Mouse (Mus musculus): ENCODE results near the gene P2rx5.

DNA sequence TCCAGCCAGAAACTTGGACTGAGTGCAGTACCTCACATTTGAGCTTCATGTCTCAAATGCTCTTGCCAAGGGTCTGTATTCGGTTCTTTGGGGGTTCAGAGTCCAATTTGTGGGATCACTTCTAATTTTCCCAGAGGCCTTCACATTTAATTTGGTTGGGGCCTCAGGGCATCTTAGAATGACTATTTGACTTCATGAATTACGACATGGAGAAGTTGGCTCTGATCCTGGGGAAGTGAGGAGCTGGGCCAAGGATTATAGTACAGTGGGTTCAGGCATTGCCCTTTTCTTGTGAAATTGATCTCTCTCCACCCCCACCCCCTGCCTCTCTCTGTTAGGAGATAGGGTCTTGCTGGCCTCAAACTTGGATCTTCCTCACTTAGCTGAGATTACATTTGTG lies 40.8 kb downstream of the P2rx5 start:
- TF ChIP-seq CTCF (conservative IDR thresholded peaks at IDR 0.05 in 1 of 2, IDR thresholded peaks at IDR 0.05 in 1 of 2; ENCODE audit: low read depth in 2 of 2, low read length in 2 of 2) (no peak), POLR2A (IDR thresholded peaks at IDR 0.05; ENCODE audit: low read depth, low read length) (no peak), KAT2A (IDR thresholded peaks at IDR 0.05; ENCODE audit: insufficient replicate concordance, low read length) (no peak), MXI1 (IDR thresholded peaks at IDR 0.05; ENCODE audit: low read depth, low read length) (no peak), BHLHE40 (IDR thresholded peaks at IDR 0.05; ENCODE audit: low read depth, low read length) (no peak), SIN3A (IDR thresholded peaks at IDR 0.05; ENCODE audit: low read length) (no peak), MEF2A (IDR thresholded peaks at IDR 0.05; ENCODE audit: borderline replicate concordance, low read depth, low read length) (no peak), USF1 (IDR thresholded peaks at IDR 0.05; ENCODE audit: low read depth, low read length) (no peak), HCFC1 (IDR thresholded peaks at IDR 0.05; ENCODE audit: low read depth, low read length) (no peak), ZC3H11A (IDR thresholded peaks at IDR 0.05; ENCODE audit: low read depth, low read length) (no peak), MAZ (IDR thresholded peaks at IDR 0.05; ENCODE audit: low read depth, low read length) (no peak), POLR2AphosphoS2 (IDR thresholded peaks at IDR 0.05; ENCODE audit: low read depth, low read length) (no peak), EP300 (IDR thresholded peaks at IDR 0.05; ENCODE audit: low read length) (no peak), USF2 (conservative IDR thresholded peaks at IDR 0.05; ENCODE audit: low read depth, low read length) (no peak)

All from CH12.LX (cell line).